Mouse (Mus musculus) T-cell, adult 2 months (primary cell): ENCODE results near the gene Pkhd1.

Experiments used
- DNase-seq: peaks from one replicate; pipeline ENCODE4 v3.0.0; 2022; ENCODE audit warnings: low spot score

Pkhd1 gene

GRCm38 (mm10) chr1:20617849-20618530 lies at the start of gene Pkhd1:
TSS of gene Pkhd1 (minus strand) at chr1:20618064.
- DNase-seq, result no peak

- DNase-seq, result no peak
These were observed 49.7 kb upstream of the Pkhd1 start for GRCm38 (mm10) chr1:20667567-20667966.

GRCm38 (mm10) chr1:20666233-20666632 lies 48.4 kb upstream of the Pkhd1 start:
- DNase-seq, result no peak

GRCm38 (mm10) chr1:20655085-20655484 lies 37.2 kb upstream of the Pkhd1 start:
- no peak for DNase-seq

- DNase-seq, result no peak
These were observed 35.9 kb upstream of the Pkhd1 start for GRCm38 (mm10) chr1:20653513-20654506.

- DNase-seq, result no peak
These were observed 17.0 kb upstream of the Pkhd1 start for GRCm38 (mm10) chr1:20634856-20635255.

- DNase-seq, result no peak
These were observed 15.5 kb upstream of the Pkhd1 start for GRCm38 (mm10) chr1:20633276-20633869.

GRCm38 (mm10) chr1:20624564-20624963 lies 6.7 kb upstream of the Pkhd1 start:
- no peak for DNase-seq

- DNase-seq, result no peak
These were observed 5.5 kb upstream of the Pkhd1 start for GRCm38 (mm10) chr1:20623375-20623774.

- DNase-seq, result no peak
These were observed 2.7 kb upstream of the Pkhd1 start for GRCm38 (mm10) chr1:20620611-20621010.

- no peak for DNase-seq
These were observed 1.5 kb upstream of the Pkhd1 start for GRCm38 (mm10) chr1:20619363-20619762.

- DNase-seq, result no peak
These were observed 5.2 kb downstream of the Pkhd1 start for GRCm38 (mm10) chr1:20612643-20613042.

GRCm38 (mm10) chr1:20605489-20605888 lies 12.4 kb downstream of the Pkhd1 start:
- no peak for DNase-seq

- DNase-seq, result no peak
These were observed 27.4 kb downstream of the Pkhd1 start for GRCm38 (mm10) chr1:20590488-20590887.

- DNase-seq, result no peak
These were observed 46.4 kb downstream of the Pkhd1 start for GRCm38 (mm10) chr1:20571469-20571868.

- no peak for DNase-seq
These were observed 48.4 kb downstream of the Pkhd1 start for GRCm38 (mm10) chr1:20569430-20569829.

- DNase-seq, result no peak
These were observed 59.4 kb downstream of the Pkhd1 start for GRCm38 (mm10) chr1:20558443-20558842.

- no peak for DNase-seq
These were observed 63.5 kb downstream of the Pkhd1 start for GRCm38 (mm10) chr1:20554398-20554797.

GRCm38 (mm10) chr1:20551334-20551733 lies 66.5 kb downstream of the Pkhd1 start:
- no peak for DNase-seq

- DNase-seq, result no peak
These were observed 73.3 kb downstream of the Pkhd1 start for GRCm38 (mm10) chr1:20544526-20544925.

- no peak for DNase-seq
These were observed 104.3 kb downstream of the Pkhd1 start for GRCm38 (mm10) chr1:20513364-20514084.

- no peak for DNase-seq
These were observed 118.9 kb downstream of the Pkhd1 start for GRCm38 (mm10) chr1:20498965-20499364.
